Mouse (Mus musculus) NIH3T3 (cell line): ENCODE data around the gene Agpat2.
A peak's percentile ranks its signal among the peaks of the same experiment; 100 is the strongest.

Experiments
- DNase-seq: peaks from one replicate; pipeline ENCODE4 v3.0.0-alpha.2; 2012; ENCODE audit warnings: low read depth

Agpat2 gene

DNA sequence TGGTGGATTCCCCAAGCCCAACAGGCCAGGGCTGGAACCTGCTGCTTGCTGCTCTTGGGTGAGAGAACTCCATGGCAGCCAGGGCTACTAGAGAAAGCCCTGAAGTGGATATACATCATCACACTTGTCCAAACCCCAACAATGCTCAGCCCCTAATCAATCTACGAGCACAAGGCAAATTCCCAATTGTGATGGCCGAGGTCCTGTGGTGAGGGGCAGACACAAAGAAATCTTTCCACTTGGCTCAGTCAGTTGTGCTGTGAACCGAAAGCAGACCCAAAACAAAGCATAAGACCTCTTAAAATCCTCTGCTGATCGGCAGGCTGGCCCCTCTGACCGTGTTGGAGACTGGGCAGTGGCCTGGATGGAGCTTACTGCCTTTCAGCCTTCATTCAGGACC, 29.4 kb downstream of the Agpat2 start:
- DNase-seq = no peak

- DNase-seq = no peak
These were observed 30.4 kb downstream of the Agpat2 start for GRCm38 (mm10) chr2:26573807-26574206.

DNA sequence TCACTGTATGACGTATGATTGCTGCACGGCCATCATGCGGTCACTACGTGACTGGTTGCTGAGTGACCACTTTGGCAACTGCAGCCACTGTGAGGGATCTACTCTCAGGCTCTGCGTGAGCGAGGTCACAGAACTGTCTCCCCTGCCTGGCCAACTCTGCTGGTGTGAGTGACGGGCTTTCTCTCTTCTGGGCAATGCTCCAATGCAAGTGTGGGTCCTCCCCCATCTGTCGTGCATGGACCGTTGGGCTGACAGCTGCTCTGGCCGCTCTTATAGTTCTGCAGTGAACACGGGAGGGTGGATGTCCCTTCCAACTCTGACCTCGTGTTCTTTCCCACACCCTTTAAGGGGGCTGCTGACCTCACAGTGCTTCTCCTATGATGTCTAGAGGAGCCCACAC, 30.8 kb downstream of the Agpat2 start:
- no peak for DNase-seq

GRCm38 (mm10) chr2:26571826-26572225, 32.4 kb downstream of the Agpat2 start:
- DNase-seq = no peak

DNA sequence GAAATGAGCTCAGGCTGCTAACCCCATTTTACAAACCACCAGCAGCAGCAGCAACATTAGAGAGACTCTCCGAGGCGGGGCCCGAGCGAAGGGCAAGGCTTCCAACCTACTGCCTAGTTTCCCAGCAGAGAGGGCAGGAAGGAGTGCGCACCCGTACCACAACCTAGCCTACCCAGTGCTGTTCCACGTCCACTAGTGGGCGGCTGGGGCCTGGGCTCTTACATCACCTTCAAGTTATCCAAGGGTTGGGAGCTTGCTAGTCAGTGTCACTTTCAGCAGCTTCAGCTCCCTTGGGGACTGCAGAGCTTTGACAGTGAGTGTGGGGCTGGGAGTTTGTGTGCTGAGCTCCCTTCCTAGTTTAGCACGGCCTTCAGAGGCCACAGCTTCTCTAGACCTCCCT, 32.8 kb downstream of the Agpat2 start:
- no peak for DNase-seq

- DNase-seq = peak; percentile 84
These were observed 34.2 kb downstream of the Agpat2 start for GRCm38 (mm10) chr2:26570034-26570433.

- DNase-seq = peak; percentile 31
These were observed 38.0 kb downstream of the Agpat2 start for GRCm38 (mm10) chr2:26566221-26566620.

DNA sequence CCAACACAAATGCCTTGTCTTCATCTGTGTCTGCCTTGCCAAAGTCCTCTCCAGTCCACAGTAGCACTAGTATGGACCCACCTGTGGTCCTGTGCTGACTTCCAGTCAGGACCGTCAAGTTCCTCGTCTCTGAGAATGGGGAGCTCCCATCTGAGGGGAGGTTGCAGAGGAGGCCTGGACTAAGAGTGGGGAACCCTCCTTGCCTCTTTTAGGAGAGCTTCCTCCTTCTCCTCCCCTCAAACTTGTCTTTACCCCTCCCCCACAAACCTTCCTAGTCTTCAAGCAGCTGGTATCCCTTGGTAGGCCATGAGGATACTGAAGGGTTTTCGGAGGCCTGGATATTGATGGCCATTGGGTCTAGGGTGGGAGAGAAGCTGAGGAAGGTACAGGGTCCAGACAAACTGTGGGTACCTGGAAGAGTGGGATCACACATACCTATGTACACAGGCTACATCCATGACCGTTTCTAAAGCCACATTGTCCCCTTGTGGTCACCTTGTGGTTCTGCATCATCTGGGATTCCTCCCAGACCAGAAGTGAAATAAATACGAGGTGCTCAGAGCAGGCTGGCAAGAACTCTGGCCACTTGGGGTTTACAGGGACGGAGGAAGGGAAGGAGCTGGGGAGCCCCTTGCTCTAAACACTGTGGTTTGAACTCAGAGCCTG, 42.7 kb downstream of the Agpat2 start:
- peak; percentile 85 for DNase-seq

DNA sequence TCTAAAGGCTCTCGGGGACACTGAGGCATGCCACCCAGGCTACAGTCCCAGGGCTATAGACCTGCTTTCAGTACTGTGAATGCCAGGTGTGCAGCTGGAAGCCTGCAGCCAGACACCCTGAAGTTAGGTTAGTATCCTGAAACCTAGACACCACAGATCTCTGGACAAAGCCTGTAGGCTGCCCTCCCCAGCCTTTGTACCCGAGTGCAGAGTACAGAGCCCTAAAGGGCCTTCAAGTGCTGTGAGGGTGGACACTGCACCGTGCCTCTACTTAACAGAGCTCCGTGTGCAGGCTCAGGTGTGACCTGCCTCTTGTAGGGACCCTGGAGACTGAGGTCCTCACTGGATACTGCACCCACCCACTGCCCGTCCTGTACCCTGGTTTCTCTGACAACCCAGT, 43.7 kb downstream of the Agpat2 start:
- no peak for DNase-seq

DNA sequence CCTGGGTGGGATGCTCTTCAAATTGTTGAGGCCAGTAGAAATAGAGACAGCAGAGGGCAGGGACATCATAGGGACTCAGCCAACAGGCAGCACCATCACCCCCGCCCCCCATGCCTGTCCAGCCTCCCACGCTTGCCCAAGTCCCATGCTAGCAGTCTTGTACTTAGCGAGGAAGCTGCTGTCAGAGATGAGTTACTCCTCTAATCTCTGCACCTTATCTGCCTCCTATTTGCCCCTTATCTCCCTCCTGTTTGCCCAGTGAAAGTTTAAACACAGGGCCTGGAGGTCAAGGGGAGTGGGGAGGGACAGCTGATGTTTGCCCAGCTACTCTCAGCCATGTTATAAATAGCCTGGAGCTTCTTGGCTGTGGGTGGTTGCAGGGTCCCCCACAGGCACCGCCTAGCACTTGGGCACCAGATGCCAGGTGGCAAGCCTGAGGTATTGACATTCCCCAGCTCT, 47.7 kb downstream of the Agpat2 start:
- DNase-seq = no peak

- peak; percentile 25 for DNase-seq
These were observed 49.1 kb downstream of the Agpat2 start for GRCm38 (mm10) chr2:26555076-26555475.

- no peak for DNase-seq
These were observed 50.3 kb downstream of the Agpat2 start for GRCm38 (mm10) chr2:26553904-26554303.

DNA sequence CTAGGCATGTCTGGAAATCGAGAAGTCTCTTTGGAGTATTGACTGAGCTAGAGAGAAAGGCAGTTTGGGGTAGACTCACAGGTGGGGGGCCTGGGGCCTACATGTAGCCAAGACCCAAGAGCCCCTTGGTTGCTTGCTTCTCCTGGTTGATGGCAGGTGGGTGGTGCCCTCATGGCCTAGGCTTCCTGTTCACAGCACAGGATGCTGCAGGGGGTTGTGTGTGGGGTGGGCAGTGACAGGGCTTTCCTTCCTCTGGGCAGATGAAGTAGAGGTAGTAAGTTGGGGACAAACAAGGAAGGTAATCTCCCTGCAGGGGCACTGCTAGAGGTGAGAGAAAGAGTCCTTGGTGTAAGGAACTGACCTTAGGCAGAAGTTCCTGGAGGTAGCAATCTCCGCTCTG, 52.2 kb downstream of the Agpat2 start:
- no peak for DNase-seq

DNA sequence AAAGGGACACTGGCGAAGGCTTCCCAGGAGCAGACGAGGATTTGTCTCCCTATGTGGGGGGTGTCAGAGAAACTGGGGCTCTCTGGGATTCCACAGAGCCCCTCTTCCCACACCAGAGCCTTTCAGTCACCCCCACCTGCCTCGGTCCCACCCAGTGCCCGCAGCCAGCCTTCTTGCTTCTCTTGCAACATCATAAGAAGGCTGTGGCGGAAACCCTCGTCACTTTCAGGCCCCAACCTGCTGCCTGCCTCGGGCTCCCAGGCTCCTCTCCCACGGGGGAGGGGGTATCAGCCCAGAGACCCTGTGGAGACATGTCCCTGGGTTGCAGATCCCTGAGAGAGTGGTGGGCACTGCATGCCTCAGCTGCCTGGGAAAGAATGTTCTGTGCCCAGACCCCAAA, 52.8 kb downstream of the Agpat2 start:
- no peak for DNase-seq

DNA sequence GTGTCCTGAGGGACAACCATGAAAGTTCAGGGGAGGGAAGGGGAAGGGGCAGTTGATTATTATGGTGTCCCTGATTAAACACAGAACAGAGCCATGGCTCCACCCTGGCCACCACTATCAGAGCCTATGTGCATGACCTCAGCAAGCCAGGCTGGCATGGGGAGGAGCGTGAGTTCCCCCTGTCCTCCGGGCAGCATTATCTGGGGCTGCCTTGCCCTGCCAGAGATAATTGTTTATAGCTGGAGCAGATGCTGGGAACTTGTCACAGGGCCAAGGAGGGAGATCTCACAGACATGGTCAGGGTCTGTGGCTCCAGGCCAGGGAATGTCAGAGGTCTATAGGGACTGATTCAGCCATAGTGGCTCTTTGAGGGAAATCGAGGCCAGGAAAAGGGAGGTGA, 53.4 kb downstream of the Agpat2 start:
- DNase-seq = no peak

DNA sequence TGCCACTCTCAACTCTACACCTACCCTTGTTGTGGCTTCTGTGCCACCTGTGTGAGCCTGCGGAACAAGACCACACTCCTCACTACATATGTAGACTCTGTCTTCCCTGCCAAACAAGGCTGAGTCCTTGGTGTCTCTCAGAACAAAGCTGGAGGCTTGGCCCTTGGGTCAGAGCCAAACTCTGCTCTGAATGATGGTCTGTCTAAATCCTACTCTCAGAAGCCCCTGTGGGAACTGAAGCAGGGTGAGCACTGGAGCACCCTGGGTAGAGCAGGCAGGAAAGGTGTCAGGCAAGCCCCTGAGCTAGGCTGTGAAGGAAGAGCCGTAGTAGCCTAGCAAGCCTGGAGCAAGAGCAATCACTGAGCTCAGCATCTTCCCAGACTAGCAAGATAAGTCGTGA, 54.0 kb downstream of the Agpat2 start:
- DNase-seq = no peak

DNA sequence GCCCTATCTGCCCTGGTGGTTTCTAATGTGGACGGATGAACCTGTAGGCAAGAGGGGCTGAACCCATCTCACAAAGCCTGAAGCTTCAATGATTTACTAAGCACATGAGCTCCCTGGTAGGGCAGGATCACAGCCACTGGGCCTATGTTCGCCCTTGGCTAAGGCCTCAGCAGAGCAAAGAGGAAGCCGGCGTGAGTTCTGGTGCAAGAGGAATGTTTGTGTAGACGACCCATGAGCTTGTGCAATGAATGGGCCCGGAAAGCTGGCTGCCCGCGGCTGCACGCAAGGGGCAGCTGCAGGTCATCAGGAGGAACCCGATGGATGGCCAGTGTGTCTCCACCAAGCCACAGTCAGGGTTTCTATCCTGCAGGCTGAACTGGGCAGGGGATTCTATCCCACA, 54.4 kb downstream of the Agpat2 start:
- no peak for DNase-seq

DNA sequence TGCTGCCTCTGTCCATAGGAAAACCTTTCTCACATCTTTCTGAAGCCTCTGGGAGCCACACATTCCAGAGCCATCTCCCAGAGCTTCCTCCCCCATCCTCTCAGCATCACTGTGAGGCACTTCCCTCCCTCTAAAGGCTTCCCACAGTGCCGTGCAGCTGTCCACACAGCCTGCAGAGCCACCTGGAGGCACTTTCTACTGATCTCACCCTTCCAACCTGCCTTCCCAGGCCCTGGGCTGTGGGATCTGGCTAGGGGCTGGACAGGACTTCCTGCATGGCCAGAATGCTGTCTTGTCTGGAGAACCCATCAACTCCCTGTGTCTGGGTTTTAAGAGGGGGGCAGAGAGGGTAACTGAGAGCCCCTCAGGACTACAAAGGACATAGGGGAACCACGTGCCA, 56.7 kb downstream of the Agpat2 start:
- DNase-seq = peak; percentile 72

- DNase-seq = no peak
These were observed 60.0 kb downstream of the Agpat2 start for GRCm38 (mm10) chr2:26544265-26544664.

- DNase-seq = no peak
These were observed 60.4 kb downstream of the Agpat2 start for GRCm38 (mm10) chr2:26543768-26544167.

DNA sequence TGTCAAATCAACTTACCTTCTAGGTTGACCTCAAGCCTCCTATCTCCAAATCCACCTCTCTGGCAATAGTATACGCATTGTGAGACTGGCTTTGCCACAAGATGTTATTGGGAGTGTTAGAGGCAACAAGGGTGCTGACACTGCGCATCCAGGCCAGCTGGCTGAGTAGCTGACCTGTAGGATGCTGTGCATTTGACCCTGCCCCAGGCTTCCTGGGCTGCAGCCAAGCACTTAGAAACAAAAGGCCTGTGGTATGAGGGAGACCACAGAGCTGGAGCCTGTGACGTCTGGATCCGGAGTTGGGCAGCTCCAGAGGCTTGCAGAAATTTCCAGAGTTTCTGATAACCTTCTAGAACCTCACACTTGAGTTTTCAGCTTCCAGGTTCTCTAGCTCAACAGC, 61.1 kb downstream of the Agpat2 start:
- DNase-seq = peak; percentile 64
